Mouse (Mus musculus): ENCODE measurements around the gene Rab40c.
A peak's percentile ranks its signal among the peaks of the same experiment; 100 is the strongest.

The Rab40c gene

GRCm38 (mm10) chr17:25919144-25919785, at the start of gene Rab40c:
TSS of gene Rab40c (minus strand) at chr17:25919727.
- peak; percentile 61 for DNase-seq (ENCODE audit: low read depth, low spot score)

DNA sequence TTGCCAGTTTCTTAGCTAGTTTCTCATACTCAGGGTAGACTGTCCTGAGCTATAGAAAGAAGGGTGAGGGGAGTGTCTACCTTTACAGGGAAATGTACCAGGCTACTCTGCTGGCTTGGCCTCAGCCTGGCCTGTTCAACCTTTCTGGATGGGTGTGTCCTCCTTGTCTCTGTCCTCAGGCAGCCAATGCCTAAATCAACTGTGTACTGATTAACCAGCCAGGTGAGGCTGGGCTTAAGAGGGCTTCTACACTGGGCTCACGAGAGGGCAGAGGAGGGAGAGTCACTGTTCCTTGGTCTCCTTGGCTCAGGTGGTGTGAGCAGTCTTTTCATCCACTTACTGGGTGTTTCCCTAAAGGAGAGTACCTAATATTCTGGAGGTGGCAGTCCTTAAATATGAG, 48.6 kb upstream of the Rab40c start:
- DNase-seq (ENCODE audit: low read depth, low spot score) = no peak

DNA sequence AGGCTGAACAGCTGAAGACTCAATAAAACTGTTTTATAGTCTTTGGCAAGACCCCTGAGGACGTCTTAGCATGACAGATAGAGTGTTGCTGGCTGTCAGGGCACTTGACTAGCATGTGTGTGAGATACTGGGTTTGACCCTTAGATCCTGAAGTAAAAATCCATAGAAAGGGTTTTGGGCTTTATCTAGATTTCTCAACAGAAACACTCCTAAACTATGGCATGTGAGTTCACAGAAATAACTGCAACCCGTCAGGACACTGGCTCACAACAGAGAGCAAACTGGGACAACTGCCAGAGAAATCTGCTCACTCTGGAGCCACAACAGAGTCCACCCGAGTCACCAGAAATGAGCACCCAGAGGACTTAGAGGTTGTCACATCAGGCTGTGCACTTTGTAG, 48.1 kb upstream of the Rab40c start:
- DNase-seq (ENCODE audit: low read depth, low spot score) = no peak

DNA sequence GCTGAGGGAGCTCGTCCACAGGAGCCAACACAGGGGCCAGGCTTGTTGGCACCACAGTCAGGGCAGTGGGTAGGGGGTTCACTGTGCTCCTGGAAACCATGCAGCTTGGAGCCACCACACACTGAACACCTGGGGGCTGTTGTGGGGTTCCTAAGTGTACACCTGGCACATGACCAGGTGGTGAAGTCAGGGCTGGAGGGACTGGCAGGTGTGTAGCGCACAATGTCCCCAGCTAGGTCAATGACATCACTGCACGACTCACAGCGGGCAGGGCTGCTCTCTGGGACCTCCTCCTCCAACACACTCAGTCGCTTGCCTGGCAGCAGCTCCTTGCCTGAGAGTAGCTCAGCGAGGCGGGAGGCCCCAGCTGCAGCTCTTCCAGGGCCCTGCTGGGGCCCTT, 44.7 kb upstream of the Rab40c start:
- no peak for DNase-seq (ENCODE audit: low read depth, low spot score)

DNA sequence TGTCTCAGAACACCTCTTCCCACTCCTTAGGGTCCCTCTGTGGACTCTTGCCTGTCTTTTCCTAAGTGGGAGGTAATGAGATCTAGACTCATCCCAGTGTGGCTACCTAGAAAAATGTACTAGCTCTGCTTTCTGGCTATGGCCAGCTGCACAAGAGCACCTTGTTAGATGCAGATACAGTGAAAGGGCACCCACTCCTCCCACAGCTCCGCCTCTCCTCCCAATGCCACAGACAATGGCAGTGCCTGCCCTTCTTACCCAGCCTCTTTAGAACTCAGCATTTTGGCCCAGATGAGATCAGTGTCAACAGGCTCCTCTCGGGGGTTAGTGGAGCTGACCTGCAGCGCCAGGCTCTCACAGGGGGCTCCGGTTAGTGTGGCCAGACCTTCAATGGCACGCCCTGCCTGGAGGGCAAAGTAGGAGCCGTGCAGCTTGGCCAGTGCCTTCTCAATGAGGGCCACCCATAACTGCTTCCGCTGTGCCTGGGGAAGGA, 42.9 kb upstream of the Rab40c start:
- no peak for DNase-seq (ENCODE audit: low read depth, low spot score)

GRCm38 (mm10) chr17:25961566-25961965, 42.0 kb upstream of the Rab40c start:
- no peak for DNase-seq (ENCODE audit: low read depth, low spot score)

DNA sequence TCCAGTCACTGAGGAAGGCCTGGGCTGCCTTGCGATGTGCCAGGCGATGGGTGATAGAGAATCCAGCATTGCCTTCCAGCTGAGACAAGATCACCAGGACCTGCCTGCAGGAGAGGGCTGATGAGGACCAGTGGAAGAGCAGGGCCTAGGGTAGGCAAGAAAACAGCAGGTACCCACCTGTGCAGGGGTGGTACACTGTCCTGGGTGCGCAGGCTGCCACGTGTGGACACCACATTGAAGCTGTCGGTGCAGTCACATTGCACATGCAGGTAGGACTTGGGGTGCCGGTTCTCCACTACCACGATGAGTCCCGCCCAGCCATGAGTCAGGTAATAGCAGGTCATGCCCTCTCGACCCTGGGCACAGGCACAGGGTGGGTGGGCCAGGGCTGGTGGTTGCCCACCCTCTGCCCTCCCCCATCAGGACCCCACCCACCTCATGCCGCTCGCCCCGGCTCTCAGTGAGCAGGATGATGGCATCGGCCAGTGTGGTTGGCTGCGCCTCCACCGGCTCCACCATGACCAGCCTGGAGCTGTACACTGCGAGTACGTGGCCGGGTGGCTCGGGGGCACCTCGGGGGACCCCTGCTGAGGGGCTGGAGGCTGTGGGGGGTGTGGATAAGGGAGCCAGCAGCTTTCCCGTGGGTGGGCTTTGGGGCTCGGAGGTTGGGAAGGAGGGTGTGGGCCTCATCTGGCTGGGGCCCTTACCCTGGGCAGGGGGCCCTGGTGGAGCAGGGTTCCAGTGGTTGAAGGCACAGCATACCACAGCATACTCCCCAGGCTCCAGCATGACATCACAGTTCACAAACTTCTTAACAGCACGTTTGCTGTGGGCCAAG, 40.3 kb upstream of the Rab40c start:
- DNase-seq (ENCODE audit: low read depth, low spot score) = no peak

DNA sequence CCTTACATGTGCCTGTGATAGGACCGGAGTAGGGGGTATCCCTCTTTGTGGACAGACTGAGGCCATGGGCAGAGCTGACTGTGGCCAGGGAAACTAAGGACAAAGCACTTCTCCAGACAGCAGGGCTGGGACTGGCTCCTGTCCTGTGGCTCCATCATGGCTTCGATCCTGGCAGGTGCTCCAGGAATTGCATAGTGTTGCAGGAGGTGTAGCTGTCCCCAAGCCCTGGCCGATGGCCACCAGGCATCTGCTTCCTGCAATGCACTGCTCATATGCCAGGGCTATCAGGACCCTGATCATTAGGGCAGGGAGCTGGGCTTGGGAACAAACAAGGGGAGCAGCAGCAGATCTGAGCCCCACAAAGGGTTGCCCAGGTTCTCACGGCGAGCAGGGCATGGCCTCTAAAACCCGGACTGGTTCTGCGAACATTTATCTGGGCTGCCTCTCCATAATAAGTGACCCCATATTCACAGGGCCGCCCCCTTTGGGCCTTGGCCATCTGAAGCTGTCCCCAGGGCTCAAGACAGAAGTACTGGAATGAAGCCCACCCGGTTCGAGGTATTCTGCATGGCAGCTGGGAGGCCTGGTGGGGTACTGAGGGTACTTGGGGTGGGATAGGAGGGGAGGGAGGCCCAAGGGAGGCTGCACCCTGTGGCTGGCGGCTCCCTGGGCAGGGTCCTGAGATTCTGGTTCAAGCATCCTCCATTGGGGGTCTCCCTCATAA, 39.4 kb upstream of the Rab40c start:
- no peak for DNase-seq (ENCODE audit: low read depth, low spot score)

- DNase-seq (ENCODE audit: low read depth, low spot score) = no peak
These were observed 38.1 kb upstream of the Rab40c start for GRCm38 (mm10) chr17:25957586-25958051.

DNA sequence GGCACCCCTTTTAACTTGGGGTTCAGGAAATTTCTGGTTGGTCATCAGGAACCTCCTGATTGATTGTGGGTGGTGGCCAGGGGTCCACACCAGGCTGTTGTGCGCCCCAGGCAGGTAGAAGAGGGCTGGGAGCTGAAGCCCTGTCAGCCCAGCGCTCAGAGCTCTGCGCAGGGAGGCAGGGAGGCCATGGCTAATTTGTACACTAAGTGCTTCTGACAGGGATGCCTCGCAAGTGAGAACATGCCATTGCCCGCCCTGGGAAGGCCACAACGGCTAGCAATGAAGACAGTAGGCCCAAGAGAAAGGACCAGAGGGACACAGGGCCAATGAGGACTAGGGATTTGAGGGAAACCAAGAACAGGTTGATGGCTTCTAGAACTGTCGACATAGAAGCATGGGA, 37.1 kb upstream of the Rab40c start:
- DNase-seq (ENCODE audit: low read depth, low spot score) = no peak

DNA sequence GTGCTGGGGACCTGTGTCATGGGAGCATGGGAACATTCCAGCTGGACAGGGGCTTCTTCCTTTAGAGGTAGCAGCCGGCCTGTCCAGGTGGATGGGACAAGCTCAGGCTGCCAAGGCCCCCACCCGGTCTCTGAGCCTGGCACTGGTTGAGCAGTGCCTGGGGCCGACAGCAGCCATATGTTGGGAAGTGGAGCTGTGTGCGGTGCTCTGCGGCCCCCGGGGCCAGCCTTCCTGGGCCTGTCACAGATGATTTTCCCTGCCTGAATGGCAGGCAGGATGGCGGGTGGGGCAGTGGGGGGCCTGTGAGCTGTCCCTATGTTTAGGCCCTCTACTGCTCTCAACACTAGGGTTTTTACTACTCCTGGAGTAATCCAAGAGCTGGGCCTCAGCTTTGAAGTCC, 36.7 kb upstream of the Rab40c start:
- DNase-seq (ENCODE audit: low read depth, low spot score) = no peak

DNA sequence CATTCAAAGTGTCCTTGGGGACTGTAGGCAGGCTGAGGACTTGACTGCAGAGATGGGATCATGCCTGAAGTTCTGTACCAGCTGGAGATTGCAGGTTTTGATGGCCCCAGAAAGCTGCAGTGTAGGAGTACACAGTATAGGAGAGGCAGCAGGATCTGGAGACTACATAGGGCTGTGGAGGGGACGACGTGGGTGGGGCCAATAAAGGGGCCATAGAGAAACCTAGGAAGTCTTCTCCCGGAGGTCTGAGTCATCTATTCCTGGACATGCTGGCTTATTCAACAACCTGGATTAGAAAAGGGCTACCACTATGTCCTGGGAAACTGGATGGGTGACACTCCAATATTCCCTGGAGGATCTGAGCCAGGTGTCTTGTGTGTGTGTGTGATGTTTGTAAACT, 36.2 kb upstream of the Rab40c start:
- no peak for DNase-seq (ENCODE audit: low read depth, low spot score)

GRCm38 (mm10) chr17:25954671-25955070, 35.1 kb upstream of the Rab40c start:
- DNase-seq (ENCODE audit: low read depth, low spot score) = no peak

DNA sequence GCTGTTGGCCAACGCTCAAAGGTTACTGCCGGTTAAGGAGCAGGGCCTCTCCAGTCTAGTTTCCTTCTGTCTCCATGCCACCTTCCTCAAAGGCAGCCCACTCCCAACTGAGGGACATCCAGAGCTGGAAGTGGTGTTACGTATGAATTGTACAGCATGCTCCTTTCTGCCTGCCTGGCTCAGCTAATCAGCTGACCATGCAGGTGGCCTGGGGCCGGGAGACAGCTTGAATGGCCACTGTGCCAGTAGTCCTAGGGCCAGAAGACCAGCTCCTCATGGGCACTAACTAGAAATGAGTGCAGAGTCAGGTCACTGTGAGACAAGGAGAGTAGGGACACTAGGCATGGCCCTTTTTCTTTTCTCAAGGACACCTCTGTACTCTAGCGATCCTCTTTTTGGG, 33.6 kb upstream of the Rab40c start:
- no peak for DNase-seq (ENCODE audit: low read depth, low spot score)

DNA sequence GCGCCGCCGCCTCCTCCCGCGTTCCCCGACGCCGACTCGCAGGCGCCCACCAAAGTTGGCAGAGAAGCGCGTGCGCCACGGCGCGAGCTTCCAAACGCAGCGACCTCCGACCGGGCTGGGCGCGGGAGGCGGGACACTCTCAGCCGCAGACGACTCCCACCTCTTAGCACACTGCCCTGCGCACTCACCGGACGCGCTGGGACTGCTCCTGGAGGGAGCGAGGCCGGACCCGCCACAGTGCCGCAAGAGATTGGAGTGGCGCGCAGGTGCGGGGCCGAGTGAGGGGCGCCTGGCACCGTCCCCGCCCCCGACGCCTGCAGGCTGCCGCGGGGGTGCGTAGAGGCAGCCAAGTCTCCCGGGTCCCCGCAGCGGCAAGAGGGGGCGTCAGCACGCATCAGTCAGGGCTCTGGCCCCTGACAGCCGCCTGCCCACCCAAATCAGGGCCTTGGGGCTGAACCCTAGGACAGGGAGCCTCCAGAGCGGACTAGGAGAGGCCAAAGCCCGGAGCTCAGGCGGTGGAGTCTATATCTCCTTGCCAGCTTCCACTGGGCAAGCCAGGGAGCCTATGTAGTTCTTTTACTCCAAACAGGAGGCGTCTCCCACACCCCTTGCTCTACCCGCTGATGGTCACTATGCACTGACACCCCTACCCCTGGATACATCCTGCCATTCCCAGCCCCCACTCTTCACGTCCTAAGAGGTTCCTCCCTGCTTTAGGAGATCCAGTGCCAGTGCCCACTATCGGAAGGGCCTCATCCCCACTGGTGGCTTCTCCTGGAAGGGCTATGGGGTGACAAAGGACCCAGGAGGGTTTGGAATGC, 32.5 kb upstream of the Rab40c start, which contains the start of gene A930017K11Rik:
Gene A930017K11Rik (minus strand): TSS at position 763 of the 821 bp plus-strand sequence.
- peak; percentile 67 for DNase-seq (ENCODE audit: low read depth, low spot score)

GRCm38 (mm10) chr17:25951225-25951802, 31.8 kb upstream of the Rab40c start:
- DNase-seq (ENCODE audit: low read depth, low spot score) = no peak

DNA sequence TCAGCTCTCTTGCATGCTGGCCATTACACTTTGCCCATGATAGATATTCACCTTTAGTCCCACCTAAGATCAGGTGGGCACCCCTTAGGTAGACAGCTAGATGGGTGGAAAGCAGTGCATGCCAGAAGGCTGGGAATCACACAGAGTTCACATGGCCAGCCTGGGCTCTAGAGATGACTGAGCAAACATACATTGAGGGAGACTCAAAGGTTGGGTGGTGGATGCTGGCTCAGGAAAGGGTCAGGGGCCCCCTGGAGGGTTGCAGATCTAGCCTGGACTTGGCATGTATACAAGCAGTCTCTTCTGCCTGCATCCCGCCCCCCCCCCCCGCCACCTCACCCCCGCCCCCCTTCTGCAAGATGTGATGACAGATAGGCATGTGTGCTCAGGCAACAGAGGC, 31.2 kb upstream of the Rab40c start:
- DNase-seq (ENCODE audit: low read depth, low spot score) = no peak

DNA sequence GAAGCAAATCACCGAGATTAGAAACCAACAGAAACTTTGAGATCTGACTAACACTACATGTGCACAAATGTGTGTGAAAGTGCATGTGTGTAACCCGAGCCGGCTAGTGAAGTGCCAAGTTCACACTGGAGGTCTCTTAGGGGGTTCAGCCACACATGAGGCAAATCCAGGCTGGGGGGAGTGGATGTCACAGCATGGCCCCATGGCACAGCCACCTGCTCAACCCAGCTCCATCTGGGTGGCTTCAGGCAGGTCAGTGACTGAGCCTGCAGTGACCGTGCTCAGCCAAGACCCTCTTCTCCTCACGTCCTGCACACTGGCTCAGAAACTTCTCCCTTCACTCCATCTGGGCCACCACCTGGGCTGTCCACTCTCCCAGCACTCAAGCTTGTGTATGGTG, 30.5 kb upstream of the Rab40c start:
- DNase-seq (ENCODE audit: low read depth, low spot score) = no peak

- DNase-seq (ENCODE audit: low read depth, low spot score) = no peak
These were observed 28.5 kb upstream of the Rab40c start for GRCm38 (mm10) chr17:25948051-25948450.

GRCm38 (mm10) chr17:25947576-25947975, 28.0 kb upstream of the Rab40c start:
- DNase-seq (ENCODE audit: low read depth, low spot score) = no peak

DNA sequence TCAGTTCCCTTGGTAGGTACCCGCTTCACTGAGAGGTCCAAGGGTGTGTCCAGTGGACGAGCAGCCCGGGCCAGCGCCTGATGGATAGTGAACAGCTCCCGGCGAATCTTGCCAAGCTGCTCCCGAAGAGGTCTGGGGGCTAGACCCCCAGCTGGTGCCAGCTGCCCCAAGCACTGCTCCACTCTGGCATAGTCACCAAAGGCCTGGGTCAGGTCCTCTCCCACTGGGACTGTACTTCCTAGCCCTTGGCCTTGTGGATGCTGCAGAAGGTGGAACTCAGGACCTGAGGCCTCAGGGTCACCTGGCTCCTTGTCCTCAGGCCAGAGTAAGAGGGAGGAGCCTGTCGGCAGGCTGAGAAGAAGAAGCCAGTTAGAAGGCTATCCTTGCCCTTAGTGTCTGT, 27.4 kb upstream of the Rab40c start:
- DNase-seq (ENCODE audit: low read depth, low spot score) = no peak
